Mouse (Mus musculus) myocyte (in vitro differentiated cells): ENCODE data around the gene Smg9. TPM values are rescaled to one million over a fixed set of nuclear protein-coding genes. Genes with fewer than 3 reads are reported as not detected.

ENCODE experiments used
- H3K27me3 ChIP-seq: one replicate; pipeline ENCODE4 v1.6.1; 2011; ENCODE audit not compliant: control insufficient read depth, insufficient read depth, insufficient read length
- H3K36me3 ChIP-seq: one replicate; pipeline ENCODE4 v1.6.1; 2011; ENCODE audit not compliant: control insufficient read depth, insufficient read depth
- H3K4me2 ChIP-seq: one replicate; pipeline ENCODE4 v1.6.1; 2011; ENCODE audit warnings: low read depth, control low read depth
- H3K4me3 ChIP-seq: one replicate; pipeline ENCODE4 v1.5.1; 2011; ENCODE audit warnings: mild to moderate bottlenecking, control low read depth, moderate library complexity
- H3K79me2 ChIP-seq: one replicate; pipeline ENCODE4 v1.6.1; 2011; ENCODE audit not compliant: control insufficient read depth, insufficient read depth
- H3ac ChIP-seq: one replicate; pipeline ENCODE4 v1.6.1; 2011; ENCODE audit not compliant: control insufficient read depth, insufficient read length
- CEBPB ChIP-seq: IDR thresholded peaks from 2 replicates; pipeline ENCODE4 v1.6.1; 2011; ENCODE audit warnings: mild to moderate bottlenecking, moderate library complexity; ENCODE audit not compliant: poor library complexity, insufficient read depth, severe bottlenecking
- E2F4 ChIP-seq: IDR thresholded peaks from one replicate; pipeline ENCODE4 v1.6.1; 2011; ENCODE audit warnings: mild to moderate bottlenecking, control low read depth, moderate library complexity; ENCODE audit not compliant: insufficient read depth
- MAX ChIP-seq: IDR thresholded peaks from one replicate; pipeline ENCODE4 v1.6.1; 2011; ENCODE audit warnings: low read depth, mild to moderate bottlenecking, control low read depth
- MYOD1 ChIP-seq, 3 experiments: IDR thresholded peaks; one replicate each; pipeline ENCODE4 v1.6.1; 2011; ENCODE audit warnings: control low read depth in 2 of 3, low read depth in 2 of 3, mild to moderate bottlenecking in 2 of 3, moderate library complexity in 1 of 3; ENCODE audit not compliant: insufficient read length in 2 of 3, control insufficient read depth in 1 of 3
- MYOG ChIP-seq, 3 experiments: IDR thresholded peaks; one replicate each; pipeline ENCODE4 v1.6.1; 2011; ENCODE audit warnings: control low read depth in 2 of 3, low read depth in 2 of 3, mild to moderate bottlenecking in 2 of 3; ENCODE audit not compliant: insufficient read length in 2 of 3, control insufficient read depth in 1 of 3, insufficient read depth in 1 of 3
- POLR2A ChIP-seq: IDR thresholded peaks from one replicate; pipeline ENCODE4 v1.6.1; 2011; ENCODE audit warnings: low read depth, mild to moderate bottlenecking, control low read depth, moderate library complexity; ENCODE audit not compliant: insufficient read length
- POLR2AphosphoS2 ChIP-seq: IDR thresholded peaks from one replicate; pipeline ENCODE4 v1.6.1; 2011; ENCODE audit warnings: low read depth, control low read depth; ENCODE audit not compliant: insufficient read length
- REST ChIP-seq: IDR thresholded peaks from one replicate; pipeline ENCODE4 v1.6.1; 2011; ENCODE audit warnings: mild to moderate bottlenecking, control low read depth, moderate library complexity; ENCODE audit not compliant: insufficient read depth, insufficient read length
- SRF ChIP-seq: IDR thresholded peaks from one replicate; pipeline ENCODE4 v1.6.1; 2011; ENCODE audit warnings: low read depth; ENCODE audit not compliant: control insufficient read depth, insufficient read length
- TCF12 ChIP-seq: IDR thresholded peaks from one replicate; pipeline ENCODE4 v1.6.1; 2011; ENCODE audit warnings: mild to moderate bottlenecking, control low read depth; ENCODE audit not compliant: poor library complexity, insufficient read depth, severe bottlenecking
- TCF3 ChIP-seq: IDR thresholded peaks from one replicate; pipeline ENCODE4 v1.6.1; 2011; ENCODE audit warnings: low read depth, control low read depth; ENCODE audit not compliant: insufficient read length
- USF1 ChIP-seq: IDR thresholded peaks from one replicate; pipeline ENCODE4 v1.6.1; 2011; ENCODE audit warnings: low read depth, mild to moderate bottlenecking, control low read depth, moderate library complexity
- polyA plus RNA-seq: library from polyadenylated mRNA; unstranded; fragments of >200 nt; fragmentation: generic; extraction: Trizol; gene quantifications from one replicate; pipeline ENCODE4 v1.2.1, GENCODE M21; 2012; ENCODE audit warnings: missing spikeins

Gene Smg9
- polyA plus RNA-seq, 1 experiment, result 17.4 TPM

- TF ChIP-seq POLR2A (no peak), POLR2AphosphoS2 (peak; percentile 50)
- no peak overlapping the region for H3K4me2 ChIP-seq
- no peak overlapping the region for H3K4me3 ChIP-seq
- no peaks in the 10 kb centered on the region for H3K27me3 ChIP-seq
- H3K79me2 ChIP-seq, result no peaks in the 10 kb centered on the region
- H3ac ChIP-seq, result no peak overlapping the region
- no peaks in the 10 kb centered on the region for H3K36me3 ChIP-seq
Measured at GRCm38 (mm10) chr7:24384070-24384469, 15.3 kb upstream of the Smg9 start.

DNA sequence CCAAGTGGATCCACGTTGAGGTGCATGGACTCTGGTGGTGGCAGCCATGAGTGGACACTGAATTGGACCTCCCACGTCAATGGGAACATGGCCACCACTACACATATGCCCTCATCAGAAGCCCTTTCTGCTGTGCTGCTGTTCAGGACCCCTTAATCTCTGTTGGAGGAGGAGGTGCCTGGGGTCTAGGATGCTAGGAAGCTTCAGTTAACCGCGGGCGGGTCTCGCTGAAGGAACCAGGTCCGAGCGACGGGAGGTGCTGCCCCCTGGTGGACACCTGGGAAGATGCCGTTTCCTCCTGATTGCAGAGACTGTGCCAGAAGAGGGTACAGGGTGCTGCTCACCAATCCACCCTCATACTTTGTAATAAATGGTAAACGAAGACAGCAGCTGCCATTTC, 14.6 kb upstream of the Smg9 start:
- peak; percentile 53 for TF ChIP-seq POLR2AphosphoS2
- TF ChIP-seq USF1, result no peak
- TF ChIP-seq TCF12, result no peak
- Histone ChIP-seq H3K27me3 (no peaks in the 10 kb centered on the region), H3K79me2 (no peaks in the 10 kb centered on the region), H3K4me2 (no peak overlapping the region), H3ac (no peak overlapping the region), H3K36me3 (no peaks in the 10 kb centered on the region), H3K4me3 (no peak overlapping the region)

GRCm38 (mm10) chr7:24387059-24387556, 12.3 kb upstream of the Smg9 start:
- no peak overlapping the region for H3ac ChIP-seq
- TF ChIP-seq SRF (peak; percentile 33), TCF12 (peak; percentile 36), POLR2A (no peak), REST (no peak), CEBPB (no peak), MYOG (IDR thresholded peaks at IDR 0.05; ENCODE audit: control insufficient read depth in 1 of 3, insufficient read depth in 1 of 3, insufficient read length in 2 of 3, low read depth in 2 of 3) (peak in 1 of 3 experiments; percentile 68), E2F4 (no peak), USF1 (no peak), POLR2AphosphoS2 (peak; percentile 75), MYOD1 (IDR thresholded peaks at IDR 0.05; ENCODE audit: control insufficient read depth in 1 of 3, insufficient read length in 2 of 3, low read depth in 2 of 3) (peak in 1 of 3 experiments; percentile 24)
- no peaks in the 10 kb centered on the region for H3K36me3 ChIP-seq

GRCm38 (mm10) chr7:24389516-24390187, 9.8 kb upstream of the Smg9 start:
- no peaks in the 10 kb centered on the region for H3K36me3 ChIP-seq
- peak overlapping the region; percentile 93 for H3K4me2 ChIP-seq
- H3K79me2 ChIP-seq, result no peaks in the 10 kb centered on the region
- TF ChIP-seq USF1, result no peak
- no peak for TF ChIP-seq SRF
- no peak for TF ChIP-seq TCF12
- TF ChIP-seq POLR2A, result peak; percentile 63
- TF ChIP-seq POLR2AphosphoS2, result peak; percentile 83
- TF ChIP-seq MYOD1 (IDR thresholded peaks at IDR 0.05; ENCODE audit: control insufficient read depth in 1 of 3, insufficient read length in 2 of 3, low read depth in 2 of 3), result no peak
- TF ChIP-seq MAX, result no peak
- no peak for TF ChIP-seq REST
- TF ChIP-seq CEBPB, result peak; percentile 90
- peak overlapping the region; percentile 10 for H3K4me3 ChIP-seq
- H3ac ChIP-seq, result no peak overlapping the region
- H3K27me3 ChIP-seq, result no peaks in the 10 kb centered on the region

More at GRCm38 (mm10) chr7:24387059-24387556, 12.3 kb upstream of the Smg9 start:
- Histone ChIP-seq H3K79me2 (no peaks in the 10 kb centered on the region), H3K27me3 (no peaks in the 10 kb centered on the region), H3K4me3 (no peak overlapping the region), H3K4me2 (peak overlapping the region; percentile 43)

DNA sequence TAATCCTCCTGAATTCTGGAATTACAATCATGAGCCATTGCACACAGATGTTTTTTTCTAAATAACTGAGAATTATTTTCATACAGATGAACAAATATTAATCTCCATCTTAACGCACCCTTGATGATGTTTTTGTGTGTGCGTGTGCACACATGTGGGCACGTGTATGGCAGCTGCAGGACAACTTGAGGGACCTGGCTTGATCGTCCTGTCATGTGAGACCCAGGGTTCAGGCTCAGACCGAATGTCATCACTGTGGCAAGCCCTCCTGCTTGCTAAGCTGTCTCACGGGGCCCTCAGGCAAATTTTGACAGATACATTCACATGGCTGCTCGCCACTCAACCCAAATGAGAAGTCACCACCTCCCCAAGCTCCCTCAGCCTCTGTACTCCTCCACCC, 8.9 kb upstream of the Smg9 start:
- Histone ChIP-seq H3K4me2 (peak overlapping the region; percentile 93), H3K27me3 (no peaks in the 10 kb centered on the region), H3K4me3 (peak overlapping the region; percentile 10), H3ac (no peak overlapping the region), H3K79me2 (no peaks in the 10 kb centered on the region), H3K36me3 (no peaks in the 10 kb centered on the region)
- TF ChIP-seq POLR2AphosphoS2, result no peak
- no peak for TF ChIP-seq TCF12
- no peak for TF ChIP-seq USF1
- TF ChIP-seq MYOD1 (IDR thresholded peaks at IDR 0.05; ENCODE audit: control insufficient read depth in 1 of 3, insufficient read length in 2 of 3, low read depth in 2 of 3), result no peak
- TF ChIP-seq POLR2A, result peak; percentile 9
- TF ChIP-seq TCF3, result no peak
